Mouse (Mus musculus): ENCODE measurements at regions not wholly inside any gene's neighbourhood (a gene's known extent, or its start where the extent isn't known, plus 50 kb on each side); places are given as distances from the start of the nearest gene placed in this dataset.

- H3K9me3 ChIP-seq (replicated peaks; ENCODE audit: insufficient read depth, low read length), result no peaks in the 10 kb centered on the region
- no peaks in the 10 kb centered on the region for H3K4me1 ChIP-seq (ENCODE audit: control insufficient read depth in 1 of 2, insufficient read depth in 2 of 2, low read length in 2 of 2)
- no peak overlapping the region for H3K4me3 ChIP-seq (ENCODE audit: control insufficient read depth in 1 of 2, insufficient read depth in 1 of 2, low read depth in 2 of 2, low read length in 2 of 2)
- no peaks in the 10 kb centered on the region for H3K79me2 ChIP-seq (ENCODE audit: control insufficient read depth, insufficient read depth, low read length, poor library complexity)
- no peak for DNase-seq (ENCODE audit: low read depth, low spot score)
- H3K27ac ChIP-seq (ENCODE audit: control insufficient read depth, low read depth, low read length), result no peak overlapping the region
- no peaks in the 10 kb centered on the region for H3K36me3 ChIP-seq (ENCODE audit: control insufficient read depth in 1 of 2, insufficient read depth in 2 of 2, low read length in 2 of 2)
- no peaks in the 10 kb centered on the region for H3K27me3 ChIP-seq (ENCODE audit: control insufficient read depth in 1 of 2, insufficient read depth in 2 of 2, low read length in 2 of 2)
- TF ChIP-seq RCOR1 (IDR thresholded peaks at IDR 0.05; ENCODE audit: low read depth, low read length) (no peak), UBTF (IDR thresholded peaks at IDR 0.05; ENCODE audit: borderline replicate concordance, insufficient read depth, low read depth, low read length) (no peak)
- no peak overlapping the region for H3K9ac ChIP-seq (ENCODE audit: control insufficient read depth, low read depth, low read length, poor library complexity, severe bottlenecking)
Measured at GRCm38 (mm10) chr6:106920951-106921350, 121.1 kb upstream of the Crbn start.

DNA sequence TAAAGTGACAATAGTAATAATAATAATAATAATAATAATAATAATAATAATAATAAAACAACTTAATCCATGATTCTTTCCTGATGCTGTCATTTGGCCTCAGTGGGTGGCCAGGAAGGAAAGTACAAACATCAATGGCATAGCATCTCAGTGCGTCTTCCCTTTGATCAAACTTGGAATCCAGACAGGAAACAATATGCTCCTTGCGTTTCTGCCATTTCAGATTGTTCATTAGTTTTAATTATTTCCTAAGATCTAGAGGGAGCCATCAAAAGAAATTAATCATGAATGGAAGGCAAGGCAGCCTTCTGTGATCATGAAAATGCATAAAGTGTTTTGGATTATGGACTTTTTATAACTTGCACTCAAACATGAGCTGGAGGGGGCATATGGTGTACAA is 125.6 kb upstream of the Crbn start:
- Histone ChIP-seq H3K9me3 (replicated peaks; ENCODE audit: insufficient read depth, low read length) (no peaks in the 10 kb centered on the region), H3K36me3 (ENCODE audit: control insufficient read depth in 1 of 2, insufficient read depth in 2 of 2, low read length in 2 of 2) (no peaks in the 10 kb centered on the region), H3K27me3 (ENCODE audit: control insufficient read depth in 1 of 2, insufficient read depth in 2 of 2, low read length in 2 of 2) (no peaks in the 10 kb centered on the region), H3K27ac (ENCODE audit: control insufficient read depth, low read depth, low read length) (no peak overlapping the region), H3K9ac (ENCODE audit: control insufficient read depth, low read depth, low read length, poor library complexity, severe bottlenecking) (no peak overlapping the region), H3K79me2 (ENCODE audit: control insufficient read depth, insufficient read depth, low read length, poor library complexity) (no peaks in the 10 kb centered on the region), H3K4me1 (ENCODE audit: control insufficient read depth in 1 of 2, insufficient read depth in 2 of 2, low read length in 2 of 2) (no peaks in the 10 kb centered on the region), H3K4me3 (ENCODE audit: control insufficient read depth in 1 of 2, insufficient read depth in 1 of 2, low read depth in 2 of 2, low read length in 2 of 2) (no peak overlapping the region)
- DNase-seq (ENCODE audit: low read depth, low spot score), result no peak
- TF ChIP-seq ELF1 (IDR thresholded peaks at IDR 0.05; ENCODE audit: low read depth, low read length) (no peak), ZC3H11A (IDR thresholded peaks at IDR 0.05; ENCODE audit: low read depth, low read length) (no peak), RAD21 (IDR thresholded peaks at IDR 0.05; ENCODE audit: low read depth, low read length) (no peak), MEF2A (IDR thresholded peaks at IDR 0.05; ENCODE audit: extremely low read depth, insufficient replicate concordance, low read depth, low read length, poor library complexity, severe bottlenecking) (no peak), USF2 (IDR thresholded peaks at IDR 0.05; ENCODE audit: borderline replicate concordance in 1 of 2, insufficient read depth in 1 of 2, low read depth in 1 of 2, low read length in 2 of 2) (no peak), ZNF384 (IDR thresholded peaks at IDR 0.05; ENCODE audit: low read depth, low read length) (no peak), CHD1 (IDR thresholded peaks at IDR 0.05; ENCODE audit: low read depth, low read length) (no peak), TCF12 (IDR thresholded peaks at IDR 0.05; ENCODE audit: low read depth, low read length) (no peak), MXI1 (IDR thresholded peaks at IDR 0.05; ENCODE audit: low read depth, low read length) (no peak), MYB (IDR thresholded peaks at IDR 0.05; ENCODE audit: low read depth, low read length) (no peak), USF1 (IDR thresholded peaks at IDR 0.05; ENCODE audit: low read depth, low read length) (no peak), SIN3A (IDR thresholded peaks at IDR 0.05; ENCODE audit: low read length) (no peak), JUND (IDR thresholded peaks at IDR 0.05; ENCODE audit: low read depth, low read length) (no peak), GATA1 (IDR thresholded peaks at IDR 0.05; ENCODE audit: low read depth, low read length) (no peak), MAZ (IDR thresholded peaks at IDR 0.05; ENCODE audit: low read depth, low read length) (no peak), ETS1 (IDR thresholded peaks at IDR 0.05; ENCODE audit: low read depth, low read length) (no peak)

Data from MEL (cell line).